Mouse (Mus musculus): ENCODE results near the gene Creg2. TPM values are rescaled to one million over a fixed set of nuclear protein-coding genes. Genes with fewer than 3 reads are reported as not detected.
"Not testable (repeated sequence)": the region's sequence is repeated elsewhere in the genome, so short reads cannot be mapped to it uniquely, and the experiment has no call there.

Gene Creg2
- total RNA-seq, 1 experiment from 2014 or later = not detected

DNA sequence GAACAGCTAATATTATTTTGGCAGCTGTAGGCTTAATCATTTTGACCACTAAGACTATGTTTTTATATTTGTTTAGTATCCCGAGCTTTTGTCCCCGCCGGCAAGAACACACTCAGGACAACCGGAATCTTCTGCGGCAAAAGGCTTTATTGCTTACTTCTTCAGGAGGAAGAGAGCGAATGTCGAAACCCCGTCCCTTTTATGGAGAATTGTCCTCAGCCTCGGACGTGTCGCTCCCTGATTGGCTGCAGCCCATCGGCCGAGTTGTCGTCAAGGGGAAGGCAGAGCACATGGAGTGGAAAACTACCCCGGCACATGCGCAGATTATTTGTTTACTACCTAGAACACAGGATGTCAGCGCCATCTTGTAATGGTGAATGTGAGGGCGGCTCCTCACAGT lies 3.6 kb upstream of the Creg2 start:
- not testable (repeated sequence) for ATAC-seq (replicated peaks; ENCODE audit: low read depth, poor library complexity, severe bottlenecking)

DNA sequence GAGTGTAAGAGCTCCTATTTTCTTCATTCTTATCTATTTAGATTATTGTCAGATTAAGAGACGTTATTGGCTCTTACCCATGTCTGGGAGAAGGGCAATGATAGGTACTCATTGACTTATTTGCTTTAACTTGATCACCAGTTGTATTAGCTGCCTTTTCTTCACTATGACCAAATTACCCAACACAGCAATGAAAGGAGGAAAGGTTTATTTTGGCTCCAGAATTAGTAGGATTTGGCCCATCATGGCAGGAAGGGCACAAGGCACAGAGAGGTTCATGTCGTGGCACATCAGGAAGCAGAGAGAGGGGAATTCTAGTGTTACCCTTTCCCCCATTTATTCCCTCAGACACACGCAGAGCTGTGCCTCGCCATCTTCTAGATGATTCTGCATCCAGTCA lies 1.8 kb upstream of the Creg2 start:
- no peak for ATAC-seq (replicated peaks; ENCODE audit: low read depth, poor library complexity, severe bottlenecking)

DNA sequence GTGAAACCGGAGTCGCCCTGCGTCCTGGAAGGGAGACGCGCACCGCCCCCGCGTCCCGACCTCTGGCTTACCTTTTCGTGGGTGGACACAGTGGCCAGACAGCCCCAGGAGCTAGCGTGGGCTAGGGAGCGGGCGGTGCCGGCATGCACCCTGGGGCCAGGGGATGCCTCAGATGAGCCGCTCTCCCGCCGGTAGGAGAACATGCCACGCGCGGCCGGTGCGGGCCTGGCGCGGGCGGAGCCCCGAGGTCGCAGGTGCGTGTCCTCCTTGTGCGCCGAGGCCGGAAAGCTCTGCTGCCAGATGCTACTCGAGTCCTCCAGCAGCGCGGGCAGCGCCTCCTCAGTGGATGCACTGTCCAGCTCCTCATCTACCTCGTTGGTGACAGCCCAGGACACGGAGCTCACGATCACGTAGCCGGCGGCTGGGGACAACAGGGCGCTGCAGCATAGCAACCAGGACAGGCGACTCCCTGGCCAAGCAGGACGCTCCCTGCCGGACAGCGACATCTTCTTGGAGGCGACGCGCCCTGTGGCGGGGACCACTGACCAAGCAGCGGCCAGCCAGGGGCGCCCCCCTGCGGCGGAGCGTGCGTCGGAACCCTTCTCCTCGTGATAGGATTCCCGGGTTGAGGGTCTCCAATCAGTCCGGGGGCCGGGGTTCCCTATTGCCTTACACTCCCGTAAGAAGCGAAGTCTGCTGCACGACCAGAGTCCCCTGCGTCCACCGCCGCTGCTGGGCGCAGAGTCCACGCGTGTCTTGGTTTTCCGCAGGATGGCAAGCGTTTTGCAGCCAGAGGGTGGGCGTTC lies 636 bp downstream of the Creg2 start:
- peak; percentile 71 for ATAC-seq (replicated peaks; ENCODE audit: low read depth, poor library complexity, severe bottlenecking)

DNA sequence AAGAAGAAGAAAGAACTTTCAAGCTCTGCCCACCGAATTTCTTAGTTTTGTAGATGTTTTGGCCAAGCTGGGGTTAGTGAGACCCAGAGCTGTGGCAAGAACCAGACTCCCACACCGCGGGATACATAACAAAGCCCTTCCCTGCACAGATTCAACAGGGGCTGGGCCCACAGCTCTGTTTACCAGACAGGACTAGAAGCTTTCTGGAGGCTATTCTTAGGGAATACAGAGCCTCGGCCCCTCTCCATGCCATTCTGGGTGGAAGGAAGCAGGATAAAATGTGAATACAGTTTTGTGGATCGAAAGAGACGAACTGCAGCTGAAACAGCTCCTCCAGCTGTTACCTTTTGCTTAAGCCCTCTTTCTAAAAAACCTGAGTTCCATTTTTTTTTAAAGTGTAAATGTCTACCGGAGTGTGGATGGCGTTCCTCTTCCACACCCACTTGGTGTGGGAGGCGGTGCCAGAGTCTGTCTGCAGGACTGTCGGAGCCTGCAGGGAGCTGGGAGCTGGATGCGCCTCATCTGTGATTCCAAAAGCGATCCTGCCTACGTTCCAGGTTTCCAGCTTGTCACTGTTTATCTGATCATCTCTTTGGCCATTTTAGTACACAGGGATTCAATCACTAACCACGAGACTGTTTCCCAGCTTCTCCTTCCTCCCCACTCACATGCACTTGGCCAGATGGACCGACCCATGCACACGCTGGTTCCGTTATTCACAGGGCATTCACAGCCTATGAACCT lies 1.4 kb downstream of the Creg2 start:
- 0 out of 2 replicates have a peak, but pooled peaks have one; percentile 8 for ATAC-seq (replicated peaks; ENCODE audit: low read depth, poor library complexity, severe bottlenecking)

- no peak for ATAC-seq (replicated peaks; ENCODE audit: low read depth, poor library complexity, severe bottlenecking)
These were observed 2.7 kb downstream of the Creg2 start for GRCm38 (mm10) chr1:39648584-39648983.

- no peak for ATAC-seq (replicated peaks; ENCODE audit: low read depth, poor library complexity, severe bottlenecking)
These were observed 5.1 kb downstream of the Creg2 start for GRCm38 (mm10) chr1:39645905-39646759.

DNA sequence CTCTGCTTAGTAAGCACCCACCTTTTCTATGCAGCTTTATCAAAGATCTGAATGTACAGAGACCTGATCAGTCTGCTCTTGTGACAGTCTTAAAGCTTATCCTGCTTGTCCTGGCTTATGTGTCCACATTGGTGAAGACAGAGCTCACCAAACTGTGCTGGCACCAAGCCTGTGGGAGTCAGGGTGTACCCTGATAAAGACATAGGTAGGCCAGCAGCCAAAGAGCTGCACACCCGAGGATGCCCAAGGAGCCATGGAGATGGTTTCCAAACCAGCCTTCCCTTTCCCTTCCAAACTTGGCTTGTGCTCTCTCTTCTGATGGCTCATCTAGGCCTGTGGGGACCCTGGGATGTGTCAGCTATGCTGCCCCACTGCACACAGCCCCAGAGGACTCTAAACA lies 6.9 kb downstream of the Creg2 start:
- no peak for ATAC-seq (replicated peaks; ENCODE audit: low read depth, poor library complexity, severe bottlenecking)

GRCm38 (mm10) chr1:39641667-39642066 lies 9.6 kb downstream of the Creg2 start:
- ATAC-seq (replicated peaks; ENCODE audit: low read depth, poor library complexity, severe bottlenecking) = no peak

DNA sequence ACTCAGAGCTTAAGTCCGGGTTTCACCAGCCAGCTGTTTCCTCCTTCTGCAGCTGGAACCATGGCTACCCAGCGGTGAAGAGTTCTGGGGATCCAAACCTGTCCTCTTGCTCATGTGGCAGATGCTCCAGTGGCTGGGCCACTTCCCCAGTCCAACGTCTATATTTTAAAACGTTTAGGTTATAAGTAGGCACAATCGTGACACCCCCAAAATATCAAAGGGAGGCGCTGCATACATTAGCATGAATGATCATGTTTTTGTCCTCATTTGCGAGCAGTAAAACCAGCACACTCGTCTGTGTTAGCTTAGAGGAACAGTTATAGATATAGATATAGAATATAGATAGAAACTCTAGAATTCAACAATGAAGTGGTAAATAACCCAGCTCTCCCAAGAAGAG lies 14.1 kb downstream of the Creg2 start:
- 0 out of 2 replicates have a peak, but pooled peaks have one; percentile 11 for ATAC-seq (replicated peaks; ENCODE audit: low read depth, poor library complexity, severe bottlenecking)

DNA sequence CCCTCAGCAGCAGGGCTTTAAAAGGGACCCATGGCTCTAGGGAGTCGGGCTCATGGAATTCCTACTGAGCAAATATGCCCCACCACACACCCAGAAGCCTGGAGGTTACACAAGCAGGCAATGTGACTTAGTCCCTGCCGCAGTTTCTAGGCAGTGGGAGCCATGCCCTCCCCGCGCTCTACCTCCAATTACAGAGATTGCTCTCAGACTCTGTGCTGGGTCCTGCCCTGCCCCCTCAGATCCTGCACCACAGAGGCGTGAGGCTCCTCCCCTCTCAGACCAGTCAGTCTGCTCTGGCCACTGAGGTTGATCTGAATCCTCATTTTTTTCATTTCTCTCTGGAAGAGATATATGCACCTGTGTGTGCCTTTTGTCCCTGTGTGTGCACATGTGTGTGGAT lies 14.6 kb downstream of the Creg2 start:
- ATAC-seq (replicated peaks; ENCODE audit: low read depth, poor library complexity, severe bottlenecking) = peak; percentile 64

DNA sequence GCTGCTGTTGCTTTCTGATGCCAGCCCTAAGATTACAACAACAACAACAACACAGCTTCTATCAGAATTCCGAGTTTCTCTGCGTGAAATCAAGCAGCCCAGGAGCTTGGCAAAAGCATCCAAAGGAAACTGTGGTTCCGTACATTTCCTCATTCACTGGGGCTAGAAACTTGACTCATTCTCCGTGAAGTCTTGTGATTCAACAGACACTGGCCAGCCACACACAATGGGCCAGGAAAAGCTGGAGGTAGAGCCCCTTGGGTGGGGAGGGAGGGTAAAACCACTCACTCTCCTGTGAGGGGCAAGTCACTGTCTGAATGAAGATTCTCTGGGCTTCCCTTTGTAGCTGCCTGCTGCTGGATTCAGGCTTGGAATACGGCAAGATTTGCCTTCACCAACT lies 15.1 kb downstream of the Creg2 start:
- ATAC-seq (replicated peaks; ENCODE audit: low read depth, poor library complexity, severe bottlenecking) = peak; percentile 67

- ATAC-seq (replicated peaks; ENCODE audit: low read depth, poor library complexity, severe bottlenecking) = no peak
These were observed 22.7 kb downstream of the Creg2 start for GRCm38 (mm10) chr1:39628606-39629005.

GRCm38 (mm10) chr1:39625491-39625890 lies 25.8 kb downstream of the Creg2 start:
- no peak for ATAC-seq (replicated peaks; ENCODE audit: low read depth, poor library complexity, severe bottlenecking)

DNA sequence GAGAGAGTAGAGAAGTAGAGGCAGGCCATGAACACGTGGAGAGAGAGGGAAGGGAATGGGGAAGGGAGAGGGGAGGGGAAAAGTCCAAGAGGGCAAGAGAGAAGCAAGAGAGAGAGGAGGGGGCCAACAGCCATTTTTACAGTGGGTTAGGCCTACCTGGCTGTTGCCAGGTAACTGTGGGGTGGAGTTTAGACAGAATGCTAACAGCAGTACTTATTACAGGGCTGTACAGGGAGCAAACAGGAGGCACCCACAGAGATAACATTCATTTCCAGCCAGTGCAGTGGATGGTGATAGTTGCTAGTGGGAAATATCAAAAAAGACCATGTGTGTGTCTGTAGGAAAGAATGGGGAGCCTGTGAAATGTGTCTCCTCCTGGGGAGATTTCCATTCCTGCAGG lies 27.5 kb downstream of the Creg2 start:
- no peak for ATAC-seq (replicated peaks; ENCODE audit: low read depth, poor library complexity, severe bottlenecking)

GRCm38 (mm10) chr1:39623106-39623505 lies 28.2 kb downstream of the Creg2 start:
- no peak for ATAC-seq (replicated peaks; ENCODE audit: low read depth, poor library complexity, severe bottlenecking)

DNA sequence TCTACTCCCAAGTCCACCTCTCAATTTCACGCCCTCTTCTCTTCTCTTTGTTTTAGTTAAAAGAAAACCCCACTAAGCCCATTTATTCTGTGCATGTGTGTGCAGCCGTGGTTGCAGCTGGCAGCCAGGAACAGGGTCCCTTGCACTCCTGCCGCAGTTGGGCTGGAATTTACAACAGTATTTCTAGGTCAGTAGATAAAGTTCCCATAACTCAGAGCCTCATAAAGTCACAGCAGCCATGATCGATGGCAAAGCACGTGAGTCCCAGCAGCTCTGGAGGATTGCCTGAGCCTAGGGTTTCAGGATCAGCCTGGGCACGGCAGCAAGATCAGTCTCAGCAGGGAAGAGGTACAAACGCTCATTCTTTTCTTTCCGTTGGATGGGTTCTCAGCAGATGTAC lies 32.8 kb downstream of the Creg2 start:
- no peak for ATAC-seq (replicated peaks; ENCODE audit: low read depth, poor library complexity, severe bottlenecking)

DNA sequence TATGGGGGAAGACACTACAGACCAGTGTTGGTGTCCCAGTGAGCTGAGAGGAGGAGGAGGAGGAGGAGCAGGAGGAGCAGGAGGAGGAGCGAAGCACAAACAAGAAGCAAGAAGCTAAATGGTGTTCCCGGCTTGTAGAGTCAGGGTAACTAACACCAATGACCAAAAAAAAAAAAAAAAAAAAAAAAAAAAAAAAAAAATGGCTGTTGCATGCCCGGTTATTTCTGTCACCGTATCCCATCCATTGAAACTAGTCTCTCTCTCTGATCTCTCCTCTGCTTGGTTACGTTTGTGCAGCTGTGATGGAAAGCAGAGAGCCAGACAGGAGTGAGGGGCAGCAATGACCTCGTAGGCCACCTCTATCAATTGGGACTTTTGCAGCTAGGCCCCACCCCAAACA lies 35.7 kb downstream of the Creg2 start:
- no peak for ATAC-seq (replicated peaks; ENCODE audit: low read depth, poor library complexity, severe bottlenecking)

DNA sequence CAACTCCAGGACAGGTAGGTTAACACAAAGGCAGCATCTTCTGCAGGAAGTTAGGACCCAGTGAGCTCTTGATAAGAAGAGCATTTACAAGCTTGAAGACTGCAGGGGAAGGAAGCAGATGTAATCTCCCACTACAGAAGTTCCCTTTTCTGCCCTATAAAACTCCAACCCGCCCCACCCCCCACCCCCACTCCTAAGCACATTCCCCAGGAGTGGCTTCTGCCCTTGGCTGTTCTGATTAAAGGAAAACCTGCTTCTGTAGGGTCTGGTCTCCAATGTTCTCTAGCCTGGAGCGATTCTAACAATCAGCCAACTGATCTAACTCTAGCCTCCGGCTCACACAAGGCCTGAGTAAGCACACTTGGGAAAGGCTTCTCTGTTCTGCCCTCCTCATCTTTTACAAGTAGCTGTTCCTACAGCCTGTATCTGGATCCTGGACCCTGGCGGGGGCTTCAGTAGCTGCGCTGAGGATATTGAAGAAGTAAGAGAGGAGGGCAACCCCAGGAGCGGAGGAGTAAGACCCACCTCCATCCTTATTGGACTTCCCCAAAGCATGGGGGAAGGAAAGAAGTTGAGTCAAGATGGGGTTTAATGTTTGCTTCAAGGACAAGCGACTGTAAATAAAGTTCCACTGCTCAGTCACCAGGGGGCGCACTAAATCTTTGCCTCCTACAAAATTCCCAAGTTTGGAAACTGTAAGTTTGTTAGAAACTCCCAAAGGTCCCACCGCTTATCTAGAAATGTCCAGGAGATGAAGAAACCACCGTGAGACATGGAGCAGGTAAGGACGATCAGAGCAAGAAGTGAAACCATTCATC lies 36.6 kb downstream of the Creg2 start:
- ATAC-seq (replicated peaks; ENCODE audit: low read depth, poor library complexity, severe bottlenecking) = peak; percentile 69

- ATAC-seq (replicated peaks; ENCODE audit: low read depth, poor library complexity, severe bottlenecking) = no peak
These were observed 38.2 kb downstream of the Creg2 start for GRCm38 (mm10) chr1:39613061-39613460.

DNA sequence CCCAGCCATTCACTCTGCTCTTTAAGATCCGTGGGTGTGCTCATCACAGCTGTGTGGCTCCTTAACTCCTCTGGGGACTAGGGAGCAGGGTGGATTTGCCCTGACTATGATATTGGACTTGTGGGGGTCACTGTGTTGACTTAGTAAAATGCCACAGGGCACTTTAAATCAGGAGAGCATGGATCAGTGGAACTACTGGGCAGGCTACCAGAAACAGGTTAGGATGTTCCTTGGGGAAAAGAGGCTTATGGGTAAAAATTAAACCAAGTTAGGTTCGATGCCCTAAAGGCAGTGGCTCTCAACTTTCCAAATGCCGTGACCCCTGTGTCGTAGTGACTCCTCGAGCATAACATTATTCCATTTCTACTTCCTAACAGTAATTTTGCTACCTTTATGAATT lies 38.8 kb downstream of the Creg2 start:
- ATAC-seq (replicated peaks; ENCODE audit: low read depth, poor library complexity, severe bottlenecking) = no peak

Data from common myeloid progenitor, adult 5-6 weeks (primary cell).